Mouse (Mus musculus) right cerebral cortex, postnatal 36 days (tissue): ENCODE results near the gene Rpl21.
"Not testable (repeated sequence)": the region's sequence is repeated elsewhere in the genome, so short reads cannot be mapped to it uniquely, and the experiment has no call there.

Experiments used
- DNase-seq, 2 experiments: peaks; one replicate each; pipeline ENCODE4 v3.0.0; 2022; ENCODE audit warnings: low spot score in 2 of 2, mixed read lengths in 1 of 2

Gene Rpl21

GRCm38 (mm10) chr5:146867246-146867945, 34.7 kb downstream of the Rpl21 start:
- peak; percentile 85 to 91 for DNase-seq

GRCm38 (mm10) chr5:146867946-146868314, 35.2 kb downstream of the Rpl21 start:
- DNase-seq, result no peak

DNA sequence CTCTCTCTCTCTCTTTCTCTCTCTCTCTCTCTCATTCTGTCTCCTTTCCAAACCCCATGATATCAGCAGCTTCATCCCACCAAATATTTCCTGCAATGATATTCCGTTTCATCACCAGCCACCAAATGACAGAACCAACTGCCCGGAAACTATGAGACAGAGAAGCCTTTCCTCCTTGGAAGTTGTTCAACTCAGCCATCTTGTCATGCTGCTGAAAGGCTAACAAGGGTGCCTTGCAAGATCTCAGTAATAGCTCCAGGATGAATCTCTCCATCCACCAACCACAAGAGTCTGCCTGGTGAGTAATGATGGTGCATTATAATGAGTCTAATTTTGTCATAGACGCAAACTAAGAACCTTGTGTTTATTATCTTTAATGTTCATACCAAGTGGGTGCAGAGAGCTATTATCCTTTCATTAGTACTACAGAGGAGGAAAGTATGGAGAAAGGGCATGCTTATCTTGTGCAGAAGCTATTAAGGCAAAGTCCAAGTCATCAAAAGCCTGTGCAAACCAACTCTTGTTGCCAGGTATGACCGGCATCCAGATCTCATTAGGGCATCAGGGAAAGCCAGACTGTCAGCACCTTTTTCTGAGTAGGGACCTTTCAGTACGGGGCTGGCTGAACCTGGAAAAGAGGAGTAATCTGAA, 40.4 kb downstream of the Rpl21 start:
- DNase-seq, result no peak

DNA sequence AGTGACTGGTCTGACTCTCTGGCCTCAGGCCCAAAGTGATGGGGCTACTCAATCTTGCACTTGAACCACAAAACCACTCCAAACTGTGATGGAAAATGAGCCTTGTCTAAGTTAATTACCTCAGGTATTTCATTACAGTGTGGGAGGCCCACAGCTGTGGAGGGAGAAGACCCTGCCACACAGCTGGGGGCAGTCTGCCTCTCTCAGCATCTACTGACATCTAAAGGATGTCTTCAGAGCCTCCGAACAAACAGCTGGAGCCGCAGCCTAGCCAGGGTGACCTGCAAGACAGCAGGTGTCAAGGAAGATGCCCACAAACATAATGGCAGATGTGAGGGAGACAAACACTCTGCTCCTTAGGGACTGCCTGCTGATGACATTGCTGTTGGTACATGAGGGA, 43.3 kb downstream of the Rpl21 start:
- no peak for DNase-seq

DNA sequence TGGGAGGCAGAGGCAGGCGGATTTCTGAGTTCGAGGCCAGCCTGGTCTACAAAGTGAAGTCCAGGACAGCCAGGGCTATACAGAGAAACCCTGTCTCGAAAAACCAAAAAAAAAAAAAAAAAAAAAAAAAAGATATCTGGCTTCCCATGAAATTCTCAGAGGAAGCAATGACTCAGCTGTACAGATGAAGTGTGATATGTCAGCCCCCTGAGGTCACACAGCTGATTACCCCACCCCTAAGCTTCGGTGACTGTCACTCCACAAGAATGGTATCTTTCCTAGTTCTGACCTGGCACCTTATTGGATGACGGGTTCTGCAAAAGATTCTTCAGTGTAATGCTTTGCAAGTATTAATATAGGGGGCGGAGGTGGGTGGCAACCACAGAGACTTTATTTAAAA, 45.2 kb downstream of the Rpl21 start:
- not testable (repeated sequence) for DNase-seq

GRCm38 (mm10) chr5:146882261-146882660, 49.6 kb downstream of the Rpl21 start:
- no peak for DNase-seq

- no peak for DNase-seq
Observed at GRCm38 (mm10) chr5:146883053-146883452, 50.4 kb downstream of the Rpl21 start.

DNA sequence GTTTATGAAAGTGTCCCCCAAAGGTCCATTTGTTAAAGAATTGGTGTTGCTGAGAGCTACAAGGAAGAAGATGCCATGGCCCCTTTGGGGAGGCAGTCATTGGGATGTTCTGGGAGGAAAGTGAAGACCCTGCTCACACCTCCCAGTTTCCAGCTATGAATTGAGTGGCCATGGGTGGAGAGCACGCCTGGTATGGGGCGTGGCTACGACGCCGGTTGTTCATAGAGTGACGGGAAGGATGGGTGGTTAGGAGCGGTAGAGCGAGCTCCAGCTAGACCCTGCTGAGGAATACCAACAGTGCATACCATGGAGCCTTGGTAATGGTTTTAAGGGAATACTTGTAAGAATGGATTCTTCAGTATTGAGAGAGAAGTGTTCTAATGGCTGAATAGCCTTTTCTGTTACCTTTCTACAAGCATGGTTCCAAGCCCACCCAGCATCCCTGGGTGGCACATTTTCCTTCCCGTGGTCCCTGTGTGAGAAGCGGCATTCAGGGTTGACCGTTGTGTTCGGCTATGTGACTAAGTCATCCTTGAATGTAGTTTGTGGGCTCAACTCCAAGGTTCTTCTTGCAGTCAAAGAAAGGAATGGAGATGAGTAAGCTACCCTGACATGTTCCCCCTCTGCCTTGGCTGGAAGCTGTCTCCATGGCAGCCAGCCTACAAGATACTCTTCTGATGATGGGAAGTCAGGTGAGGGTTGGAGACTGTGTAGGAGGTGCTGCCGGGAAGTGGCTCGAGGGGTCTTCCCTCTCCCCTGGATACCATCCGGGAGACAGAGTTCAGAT, 51.0 kb downstream of the Rpl21 start:
- no peak for DNase-seq
